Mouse (Mus musculus) embryo, embryonic 11 days (tissue): ENCODE results near the gene Tbc1d9b.

ENCODE experiments used
- DNase-seq: peaks from one replicate; pipeline ENCODE4 v3.0.0-alpha.2; 2015

The Tbc1d9b gene

DNA sequence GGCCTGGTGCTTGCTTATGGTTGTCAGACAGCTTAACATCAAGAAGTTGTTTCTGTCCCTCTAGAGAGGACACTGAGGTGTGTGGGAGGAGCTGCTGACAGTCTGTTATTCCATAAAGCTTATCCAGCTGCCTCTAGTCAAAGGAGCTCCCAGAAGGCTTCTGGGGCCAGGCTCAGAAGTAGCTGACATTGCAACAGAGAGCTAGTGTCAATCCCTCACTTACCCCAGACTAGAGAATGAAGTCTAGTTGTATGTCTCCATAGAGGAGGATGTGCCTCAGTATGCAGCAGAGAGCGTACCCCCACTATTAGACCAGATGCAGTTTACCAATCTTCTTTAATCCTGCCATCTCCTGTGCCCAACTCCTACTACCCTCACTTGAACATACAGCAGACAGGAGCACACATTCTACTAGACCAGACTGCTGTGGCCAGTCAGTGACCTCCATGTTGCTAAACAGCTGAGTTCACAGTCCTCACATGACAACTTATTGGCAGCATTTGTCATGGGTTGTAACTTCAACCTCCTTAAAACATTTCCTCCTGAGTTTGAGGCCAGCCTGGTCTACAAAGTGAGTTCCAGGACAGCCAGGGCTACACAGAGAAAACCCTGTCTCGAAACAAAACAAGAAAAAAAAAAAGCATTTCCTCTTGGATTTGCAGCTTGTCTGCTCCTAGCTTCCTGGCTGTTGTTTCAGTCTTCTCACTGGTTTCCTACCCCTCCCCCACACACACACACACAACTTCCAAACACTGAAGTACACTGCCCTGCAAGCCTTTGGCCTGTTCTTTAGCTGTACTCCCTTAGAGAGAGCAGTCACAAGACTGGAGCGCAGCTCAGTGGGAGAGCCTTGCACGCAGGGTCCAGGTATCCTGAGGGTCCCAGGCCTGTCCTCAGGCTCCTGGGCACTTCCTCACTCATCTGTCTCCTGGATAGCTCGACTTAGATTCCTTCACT, 47.6 kb downstream of the Tbc1d9b start:
- no peak for DNase-seq

DNA sequence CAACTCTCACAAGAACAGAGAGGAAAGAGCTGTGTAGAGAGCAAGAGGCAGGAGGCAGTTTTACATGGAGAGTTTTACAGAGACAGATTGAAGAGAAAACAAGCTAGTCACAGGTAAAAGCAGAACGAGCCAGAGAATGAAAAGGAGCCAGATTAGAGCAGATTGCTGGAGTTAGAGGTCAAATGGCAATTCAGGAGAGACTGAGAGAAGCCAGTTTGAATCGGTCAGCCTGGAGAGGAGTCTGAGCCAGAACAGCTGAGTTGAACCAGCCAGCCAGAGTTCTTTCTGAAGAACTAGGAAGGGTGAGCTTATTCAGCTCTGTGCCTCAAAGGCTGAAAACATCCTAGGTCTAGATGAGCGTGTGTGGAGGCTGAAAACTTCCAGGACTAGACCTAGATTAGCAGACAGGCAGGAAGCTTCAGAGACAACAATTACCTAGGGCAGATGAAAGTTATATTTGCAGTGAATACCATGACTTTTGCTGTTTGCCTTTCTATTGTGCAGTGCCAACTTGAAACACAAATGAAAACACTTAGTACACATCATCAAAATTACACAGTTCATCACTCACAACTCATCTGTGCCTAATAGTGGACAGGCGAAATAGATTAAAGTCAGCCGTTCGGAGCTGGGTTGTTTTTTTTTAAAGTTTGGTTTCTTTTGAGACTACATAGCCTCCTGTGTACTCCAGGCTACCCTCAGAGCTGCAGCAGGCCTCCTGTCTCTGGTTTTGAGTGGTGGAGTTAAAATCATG, 49.5 kb downstream of the Tbc1d9b start:
- no peak for DNase-seq

DNA sequence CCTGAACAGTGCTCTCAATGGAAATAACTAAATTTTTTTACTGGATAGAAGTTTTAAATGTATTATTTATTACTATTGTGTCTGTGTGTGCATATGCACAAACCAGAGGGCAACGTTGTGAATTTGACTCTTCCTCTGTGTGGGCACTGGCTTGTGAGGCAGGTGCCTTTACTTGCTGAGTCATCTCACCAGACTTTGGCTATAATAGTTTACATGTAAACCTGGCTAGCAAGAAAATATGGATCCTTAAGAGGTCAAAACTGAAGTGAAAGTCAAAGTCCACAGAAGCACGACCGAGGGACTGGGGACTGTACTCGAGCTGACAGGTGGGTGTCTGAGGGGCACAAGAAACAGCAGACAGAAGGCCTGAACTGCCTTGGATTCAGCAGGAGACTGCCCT, 51.5 kb downstream of the Tbc1d9b start:
- DNase-seq = no peak

DNA sequence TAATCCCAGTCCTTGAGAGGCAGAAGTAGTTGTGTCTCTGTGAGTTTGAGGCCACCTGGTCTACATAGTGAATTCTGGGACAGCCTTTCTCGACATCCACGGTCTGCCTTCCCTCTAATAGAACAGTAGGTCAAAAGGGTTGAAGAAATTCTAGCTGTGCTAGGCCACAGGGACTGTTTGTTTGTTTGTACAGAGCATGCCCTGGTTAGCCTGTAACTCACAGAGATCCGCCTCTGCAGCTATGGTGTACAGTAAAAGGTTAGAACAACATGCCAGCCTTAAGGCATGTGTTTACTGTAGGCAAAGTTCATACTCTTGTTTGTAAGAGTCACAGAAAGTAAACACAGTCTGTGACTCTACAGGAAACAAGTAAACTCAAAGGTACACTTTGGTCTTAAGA, 53.6 kb downstream of the Tbc1d9b start:
- DNase-seq = no peak

DNA sequence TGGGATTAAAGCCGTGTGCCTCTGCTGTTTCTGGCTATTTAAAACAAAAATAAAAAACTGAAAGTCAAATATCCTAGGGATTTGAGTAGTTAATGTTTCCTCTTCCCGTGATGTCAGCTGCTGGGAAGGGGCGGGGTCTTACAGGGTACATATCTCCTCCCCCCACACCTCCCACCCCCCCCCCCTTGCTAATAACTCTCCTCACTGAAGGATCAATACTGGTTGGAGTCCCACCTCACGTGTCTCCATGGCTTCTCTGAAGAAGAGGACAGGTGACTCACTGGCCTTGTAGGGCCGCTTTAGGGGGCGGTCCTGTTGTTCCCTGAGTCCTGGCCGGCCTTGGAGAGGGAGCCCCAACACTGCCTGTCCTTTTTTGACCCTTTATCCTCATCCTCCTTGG, 57.5 kb downstream of the Tbc1d9b start:
- DNase-seq = no peak

DNA sequence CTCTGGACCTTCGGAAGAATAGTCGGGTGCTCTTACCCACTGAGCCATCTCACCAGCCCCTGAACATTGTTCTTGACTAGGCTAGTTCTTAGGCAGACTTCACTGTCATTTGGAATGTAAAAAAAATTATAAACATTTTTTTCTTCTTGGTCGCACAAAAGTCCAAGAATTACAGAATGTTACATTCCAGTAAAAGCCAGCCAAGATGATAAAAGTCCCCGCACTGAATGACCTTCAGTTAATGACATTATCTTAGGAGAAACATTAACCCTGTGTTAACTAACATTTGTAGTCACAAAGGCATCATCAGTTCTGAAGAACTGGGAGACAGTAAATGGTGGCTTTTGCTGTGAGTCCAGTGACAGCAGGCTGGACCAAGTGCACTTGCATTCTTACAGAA, 59.2 kb downstream of the Tbc1d9b start:
- DNase-seq = no peak

DNA sequence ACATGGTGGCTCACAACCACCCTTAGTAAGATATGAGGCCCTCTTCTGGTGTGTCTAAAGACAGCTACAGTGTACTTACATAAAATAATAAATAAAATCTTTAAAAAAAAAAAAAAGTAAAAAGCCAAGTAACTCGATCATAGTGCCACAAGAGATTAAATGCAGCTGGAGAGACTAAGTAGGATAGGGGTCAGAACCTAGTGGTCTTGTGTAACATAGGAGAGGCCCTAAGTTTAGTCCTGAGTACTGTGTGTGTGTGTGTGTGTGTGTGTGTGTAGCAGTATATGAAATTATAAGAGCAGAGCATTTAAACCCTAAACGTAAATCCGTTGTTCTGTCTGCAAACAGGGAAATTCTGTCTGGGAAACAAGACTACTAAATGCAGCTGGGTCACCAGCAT, 61.1 kb downstream of the Tbc1d9b start:
- no peak for DNase-seq

DNA sequence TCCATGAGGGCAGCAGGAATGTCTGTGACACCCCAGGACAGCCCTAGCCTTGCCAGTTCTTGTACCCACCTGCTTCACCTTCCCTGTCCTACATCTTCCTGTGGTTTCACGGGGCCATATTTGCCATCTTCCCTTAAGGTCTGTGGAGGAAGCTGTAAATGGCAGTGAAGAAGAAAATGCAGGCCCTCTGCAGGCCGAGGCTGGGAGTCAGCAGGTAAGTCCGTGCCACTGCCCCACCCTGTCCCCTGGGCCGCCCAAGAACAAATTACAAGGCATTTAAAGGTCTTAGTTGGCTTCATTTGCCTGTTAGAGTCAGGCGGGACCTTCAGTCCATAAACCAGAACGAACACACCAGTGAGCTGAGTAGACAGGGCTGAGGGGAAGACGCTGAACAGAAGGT, 62.9 kb downstream of the Tbc1d9b start:
- no peak for DNase-seq

DNA sequence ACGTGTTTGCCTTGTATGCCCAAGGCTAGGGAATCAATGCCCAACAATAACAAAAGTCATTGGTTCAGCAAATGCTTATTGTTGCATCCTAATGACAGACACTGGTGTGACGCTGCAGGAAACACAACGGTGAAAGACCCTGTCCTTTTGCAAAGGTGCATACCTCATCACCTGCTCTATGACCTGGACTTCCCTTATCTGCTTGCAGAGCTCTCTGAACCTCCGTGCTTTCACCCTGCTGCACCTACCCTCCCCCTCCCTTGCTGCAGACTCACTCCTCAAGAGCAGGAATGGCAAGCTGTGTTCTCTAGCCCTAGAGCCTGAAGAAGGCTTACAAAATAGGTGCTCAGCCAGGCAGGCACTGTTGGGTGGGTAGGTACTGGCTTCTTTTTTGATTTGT, 63.6 kb downstream of the Tbc1d9b start:
- DNase-seq = no peak

DNA sequence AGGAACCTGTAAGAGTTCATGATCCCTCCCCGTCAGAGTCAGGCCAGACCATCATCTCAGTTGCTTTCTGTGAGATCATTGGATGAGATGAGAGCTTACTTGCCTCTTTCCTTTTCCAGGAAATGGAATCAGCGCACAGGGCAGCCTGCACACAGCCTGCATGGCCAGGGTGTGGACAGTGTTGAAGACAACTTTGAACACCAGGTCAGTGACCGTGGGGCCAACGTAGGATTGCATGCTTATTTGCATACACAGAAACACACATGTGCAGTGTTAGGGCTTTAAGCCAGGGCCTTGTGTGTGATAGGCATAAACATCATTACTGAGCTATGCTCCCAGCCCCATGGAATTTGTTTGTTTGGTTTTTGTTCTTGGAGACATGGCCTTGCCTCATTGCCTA, 66.3 kb downstream of the Tbc1d9b start:
- no peak for DNase-seq

DNA sequence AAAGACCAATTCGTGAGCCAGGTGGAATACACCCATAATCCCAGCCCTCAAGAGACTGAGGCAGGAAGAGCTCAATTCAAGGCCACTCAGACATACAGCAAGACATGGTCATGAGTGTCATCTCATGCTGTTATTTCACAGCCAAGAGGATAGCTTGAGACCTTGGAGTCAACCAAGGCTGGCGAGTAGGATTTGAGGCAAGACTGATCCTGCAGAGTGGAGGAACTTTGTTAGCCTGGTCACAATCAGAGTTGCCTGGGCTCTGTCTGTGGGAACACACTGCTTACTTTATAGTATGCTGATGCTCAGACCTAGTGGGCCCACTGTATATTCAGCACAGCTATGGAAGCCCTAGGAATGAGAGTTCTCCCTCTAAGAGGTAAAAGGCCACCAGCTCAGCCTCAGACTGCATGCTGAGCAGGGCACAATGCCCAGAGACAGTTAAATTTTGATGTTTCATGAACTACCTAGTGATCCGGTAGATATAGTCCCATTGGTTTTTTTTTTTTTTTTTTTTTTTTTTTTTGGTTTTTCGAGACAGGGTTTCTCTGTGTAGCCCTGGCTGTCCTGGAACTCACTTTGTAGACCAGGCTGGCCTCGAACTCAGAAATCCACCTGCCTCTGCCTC, 67.1 kb downstream of the Tbc1d9b start:
- DNase-seq = no peak

DNA sequence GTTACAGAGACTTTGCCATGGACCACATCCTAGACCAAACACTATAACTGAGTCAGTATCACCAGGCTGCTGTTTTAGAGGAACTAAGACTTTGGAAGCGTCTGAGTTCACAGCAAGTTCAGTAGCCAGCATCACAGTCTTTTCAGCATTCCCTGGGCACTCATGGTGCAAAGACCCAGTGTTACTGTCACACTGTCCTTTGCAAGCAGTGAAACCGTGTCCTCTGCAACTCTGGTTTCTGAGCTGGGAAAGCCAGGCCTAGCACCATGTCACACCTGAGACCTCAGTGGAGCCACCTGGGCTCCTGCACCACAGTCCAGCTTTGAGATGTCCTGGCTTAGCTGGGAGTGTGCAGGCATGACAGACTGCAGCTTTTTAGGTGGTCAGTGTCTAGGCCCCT, 67.7 kb downstream of the Tbc1d9b start:
- DNase-seq = no peak

DNA sequence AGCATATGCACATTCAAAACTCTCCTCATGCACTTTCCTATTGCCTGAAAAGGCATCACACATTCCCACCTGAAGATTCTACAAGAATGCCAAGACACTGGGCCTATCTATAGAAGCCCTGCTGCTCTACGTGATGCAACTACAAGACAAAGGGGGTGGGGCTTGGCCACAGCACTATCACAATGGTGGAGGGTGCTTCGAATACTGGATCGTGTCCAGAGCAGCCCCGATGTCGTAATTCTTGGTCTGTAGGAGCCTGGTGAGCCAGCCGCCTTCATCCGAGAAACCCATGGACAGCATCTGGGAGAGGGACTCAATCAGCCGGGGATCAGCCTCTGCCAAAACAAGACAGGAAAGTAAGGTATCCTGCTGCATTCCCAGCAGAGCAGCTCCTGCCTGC, 69.4 kb downstream of the Tbc1d9b start:
- DNase-seq = no peak

DNA sequence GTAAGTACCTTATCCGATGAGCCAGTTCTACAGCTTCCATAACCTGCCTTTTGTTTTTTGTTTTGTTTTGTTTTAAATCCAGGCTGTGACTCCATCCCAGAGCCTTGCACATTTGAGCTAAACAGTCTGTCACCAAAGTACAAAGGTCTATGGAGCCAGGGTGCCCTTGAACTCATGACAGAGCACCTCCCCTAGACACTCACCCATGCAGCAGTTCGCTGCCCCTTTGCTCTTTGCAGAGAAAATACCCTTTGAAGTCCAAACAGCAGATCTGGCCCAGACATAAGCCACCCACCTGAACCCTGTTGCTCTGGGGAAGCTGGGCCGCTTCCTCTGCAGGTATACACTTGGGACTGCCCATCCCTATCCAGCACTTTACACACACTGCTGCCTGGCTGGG, 70.4 kb downstream of the Tbc1d9b start:
- DNase-seq = no peak

DNA sequence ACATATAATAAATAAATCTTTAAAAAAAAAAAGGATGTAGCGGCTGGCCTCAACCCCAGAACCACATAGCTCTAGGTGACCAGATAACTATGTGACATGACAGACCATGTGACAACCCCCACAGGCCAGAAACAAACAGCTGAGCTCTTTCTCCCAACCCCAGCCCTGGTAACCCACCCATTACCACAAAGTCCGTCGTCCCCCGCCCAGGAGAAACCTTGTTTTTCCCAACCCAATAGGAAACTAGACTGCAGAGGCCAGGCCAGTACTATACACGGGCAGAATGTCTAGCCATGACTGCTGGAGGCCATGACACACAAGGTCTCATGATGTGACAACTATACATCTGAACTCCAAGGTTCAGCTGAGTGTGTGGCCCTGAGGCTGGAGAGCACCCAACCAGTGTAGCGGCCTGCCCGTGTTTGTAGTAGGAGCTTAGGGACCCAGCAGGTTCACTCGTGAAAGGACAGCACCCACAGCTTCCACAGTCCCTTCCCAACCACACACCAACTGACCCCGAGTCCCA, 72.2 kb downstream of the Tbc1d9b start:
- DNase-seq = no peak

DNA sequence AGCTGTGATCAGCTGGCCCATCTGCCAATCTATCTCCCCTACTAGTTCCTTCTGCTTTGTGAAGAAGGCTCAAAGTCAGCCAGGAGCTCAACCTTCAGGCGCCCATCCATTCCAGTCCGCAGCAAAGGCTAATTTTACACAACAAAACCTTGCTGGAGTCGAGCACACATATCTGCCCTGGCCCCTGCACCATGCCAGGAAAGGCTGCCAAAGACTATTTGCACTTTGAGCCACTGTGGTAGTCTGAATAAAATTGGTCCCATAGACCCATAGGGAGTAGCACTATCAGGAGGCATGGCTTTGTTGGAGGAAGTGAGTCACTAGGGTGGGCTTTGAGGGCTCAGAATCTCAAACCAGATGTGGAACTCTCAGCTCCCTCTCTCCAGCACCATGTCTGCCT, 74.2 kb downstream of the Tbc1d9b start:
- DNase-seq = no peak

DNA sequence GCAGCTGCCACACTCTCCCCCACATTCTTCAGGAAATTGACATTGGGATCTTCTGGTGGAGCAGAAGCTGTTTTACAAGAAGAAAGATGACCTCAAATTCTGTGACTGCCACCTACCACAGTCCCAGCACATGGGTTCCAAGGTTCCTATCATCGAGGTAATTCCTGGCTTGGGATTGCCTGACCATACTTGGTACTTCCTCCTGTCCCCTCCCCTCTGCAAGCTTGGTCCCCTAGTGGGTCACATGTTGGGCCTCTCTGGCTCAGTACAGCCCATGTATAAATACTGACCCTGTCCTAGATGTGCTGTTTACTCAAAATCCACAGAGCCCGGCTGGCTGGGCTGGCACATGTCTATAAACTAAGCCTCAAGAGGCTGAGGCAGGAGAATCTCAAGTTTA, 74.8 kb downstream of the Tbc1d9b start:
- no peak for DNase-seq

DNA sequence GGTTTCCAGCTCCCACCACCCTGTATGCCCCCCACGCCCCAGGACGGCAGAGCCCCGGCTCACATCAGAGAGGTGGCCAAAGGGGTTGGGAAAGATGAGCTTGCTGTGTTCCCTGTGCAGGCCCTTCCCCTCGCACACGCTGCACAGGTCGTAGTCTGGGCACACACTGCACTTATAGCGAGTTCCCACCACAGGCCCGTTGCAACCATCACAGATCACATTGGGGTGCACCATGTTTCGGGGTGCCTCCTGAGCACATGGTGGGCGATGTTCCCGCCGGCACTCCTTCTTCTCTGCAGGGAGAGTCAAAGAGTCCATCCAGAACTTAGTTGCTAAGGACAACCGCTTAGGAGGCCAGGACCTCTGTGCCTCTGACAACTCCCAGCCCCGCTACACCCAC, 76.1 kb downstream of the Tbc1d9b start:
- DNase-seq = no peak

DNA sequence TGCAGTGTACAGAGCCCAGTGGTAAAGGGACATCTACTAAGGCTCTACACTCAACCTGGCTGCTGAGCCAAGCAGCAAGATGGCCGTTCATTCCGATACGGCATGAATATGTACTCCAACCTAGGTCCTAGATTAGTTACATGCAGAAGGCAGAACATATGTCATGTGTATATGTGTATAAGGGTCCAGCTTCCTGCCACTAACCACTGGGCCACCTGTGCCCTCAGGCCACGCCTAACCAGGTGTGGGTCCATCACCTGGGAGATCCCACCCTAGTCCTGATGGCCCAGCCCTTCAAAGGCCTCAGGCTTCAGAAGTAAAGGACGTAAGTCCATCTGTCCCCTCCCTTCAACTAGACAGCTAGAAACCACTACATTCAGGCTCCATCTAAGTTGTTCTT, 76.8 kb downstream of the Tbc1d9b start:
- DNase-seq = no peak

DNA sequence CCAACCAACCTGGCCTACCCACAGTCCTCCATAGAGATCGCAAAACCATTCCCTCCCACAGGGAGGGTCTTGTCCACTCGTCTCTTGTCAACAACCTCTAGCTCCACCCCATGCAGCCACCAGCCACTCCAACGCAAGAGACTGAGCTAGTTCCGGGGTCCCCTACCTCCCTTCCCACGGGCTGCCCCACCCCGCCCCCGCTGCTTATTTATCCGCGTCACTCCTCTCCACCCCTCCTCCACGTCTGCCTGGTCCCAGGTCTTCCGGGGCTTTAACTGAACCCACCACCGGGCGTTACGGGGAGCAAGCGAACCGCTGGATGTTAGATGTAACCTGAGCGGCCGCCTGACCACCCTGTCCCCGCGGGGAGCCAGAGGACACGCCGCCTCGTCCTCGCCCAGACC, 78.9 kb downstream of the Tbc1d9b start:
- peak; percentile 92 for DNase-seq

DNA sequence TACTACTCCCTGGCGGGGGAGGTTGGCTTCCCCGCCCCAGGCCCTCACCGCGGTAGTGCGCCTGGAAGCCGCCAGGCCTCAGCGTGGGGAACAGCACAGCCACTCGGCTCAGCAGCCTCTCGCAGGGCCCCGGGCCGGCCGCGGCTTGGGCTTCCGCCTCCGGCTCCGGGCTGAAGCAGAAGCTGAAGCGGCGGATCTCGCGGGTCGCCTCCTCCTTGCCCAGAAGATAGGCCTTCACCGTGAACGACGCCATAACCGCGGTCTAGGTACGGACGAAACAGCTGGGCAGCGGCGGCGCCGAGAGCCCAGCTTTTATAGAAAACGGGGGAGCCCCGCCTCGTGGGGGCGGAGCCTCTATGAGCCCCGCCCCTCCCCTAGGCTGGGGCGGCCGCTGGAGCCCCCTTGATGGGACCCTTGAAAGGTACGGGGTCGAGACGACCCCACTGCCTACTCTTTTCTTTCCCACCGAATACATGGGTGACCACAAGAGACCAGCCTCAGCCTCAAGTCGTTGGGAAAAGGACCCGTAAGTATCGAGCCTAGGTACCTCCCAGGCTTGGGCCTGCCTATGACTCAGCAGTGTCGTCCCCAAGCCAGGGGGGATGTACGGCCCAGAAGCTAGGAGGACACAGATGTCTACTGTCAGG, 79.4 kb downstream of the Tbc1d9b start, which contains the start of the genes Sqstm1 and Mgat4b:
Gene Sqstm1 (minus strand): TSS at position 323 of the 647 bp plus-strand sequence.
Gene Mgat4b (plus strand): TSS at position 386 of the 647 bp plus-strand sequence.
- peak; percentile 88 for DNase-seq

DNA sequence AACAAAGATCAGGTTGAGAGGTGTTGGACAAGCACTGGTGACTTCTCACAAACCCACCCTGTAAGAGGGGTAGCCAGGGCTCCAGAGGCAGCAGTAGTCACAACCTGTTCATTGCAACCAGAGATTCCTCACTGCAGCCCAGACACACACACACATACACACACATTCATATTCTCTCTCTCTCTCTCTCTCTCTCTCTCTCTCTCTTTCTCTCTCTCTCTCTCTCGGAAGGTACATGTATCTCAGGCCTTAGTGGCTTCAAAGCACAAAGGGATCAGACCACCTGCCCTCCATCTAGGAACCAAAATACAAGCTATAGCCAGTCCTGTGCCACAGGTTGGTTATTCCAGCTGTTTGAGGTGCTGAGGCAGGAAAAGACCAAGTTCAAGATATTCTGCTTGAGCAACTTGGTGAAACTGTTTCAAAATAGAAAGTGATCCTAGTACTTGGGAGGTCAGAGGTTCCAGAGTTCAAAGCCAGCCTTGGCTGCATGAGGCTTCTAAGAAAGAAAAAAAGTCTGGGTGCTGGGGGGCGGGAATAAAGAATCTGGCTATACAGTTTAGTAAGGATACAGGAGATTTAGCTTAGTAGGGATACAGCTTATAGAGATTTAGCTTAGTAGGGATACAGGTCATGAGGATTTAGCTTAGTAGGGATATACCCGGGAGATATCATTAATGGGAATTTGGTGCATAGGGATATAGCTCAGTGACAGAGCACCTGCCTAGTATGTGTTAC, 80.3 kb downstream of the Tbc1d9b start:
- no peak for DNase-seq
